Mouse (Mus musculus): ENCODE measurements around the gene Ptprd. TPM values are rescaled to one million over a fixed set of nuclear protein-coding genes. Genes with fewer than 3 reads are reported as not detected.

The Ptprd gene
- polyA plus RNA-seq, 1 experiment from 2014 or later, result 57.1 TPM

DNA sequence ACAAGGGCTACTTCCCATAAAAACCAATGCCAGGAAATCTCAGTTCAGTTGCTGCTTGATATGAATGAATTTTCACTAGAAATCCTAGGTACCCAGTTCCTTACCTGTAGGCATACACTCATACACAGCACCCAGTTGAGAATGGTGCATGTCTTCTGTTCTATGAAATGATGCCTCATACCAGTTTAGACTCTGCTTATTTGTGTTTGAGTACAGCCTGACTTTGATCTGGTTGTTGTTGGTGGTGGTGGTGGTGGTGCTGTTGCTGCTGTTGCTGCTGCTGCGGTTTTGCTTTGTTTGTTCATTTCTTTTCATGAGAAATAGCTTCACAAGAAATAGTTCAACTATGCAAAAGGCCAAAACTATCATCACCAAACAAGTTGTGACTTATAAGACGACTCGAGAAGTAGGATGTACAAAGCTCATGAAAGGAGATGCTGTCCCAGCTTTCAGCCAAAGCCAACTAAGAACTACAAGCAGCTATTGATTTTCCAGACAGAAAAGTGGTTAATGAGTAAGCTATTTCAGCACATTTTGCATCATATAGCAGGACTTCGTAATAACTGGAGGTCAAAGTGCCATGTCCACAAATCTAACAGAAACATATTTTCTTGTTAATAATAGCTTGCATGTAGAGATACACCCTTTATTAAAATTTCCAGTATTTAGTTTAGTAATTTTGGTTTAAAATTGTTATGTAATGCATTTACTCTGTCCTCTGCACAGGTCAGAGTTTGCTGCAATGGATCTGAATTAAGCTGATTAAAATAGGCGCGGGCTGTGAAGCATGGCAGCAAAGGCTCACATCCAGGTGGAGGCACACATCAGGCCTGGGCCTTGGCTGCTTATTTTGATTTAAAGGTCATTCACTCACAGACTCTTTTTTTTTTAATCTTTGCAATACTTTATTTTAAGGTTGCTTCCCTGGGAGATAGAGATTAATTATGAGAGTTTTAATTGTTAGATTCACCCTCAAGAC, 1270.1 kb downstream of the Ptprd start:
- no peak overlapping the region for H3K4me3 ChIP-seq
- no peak overlapping the region for H3K27ac ChIP-seq
- H3K27me3 ChIP-seq, result no peaks in the 10 kb centered on the region
- no peak overlapping the region for H3K9ac ChIP-seq
- H3K4me2 ChIP-seq (replicated peaks), result no peak overlapping the region
- ATAC-seq (ENCODE audit: low FRiP score), result no peak
- no peaks in the 10 kb centered on the region for H3K4me1 ChIP-seq
- 86% methylated on average over 6 of the region's 6 CpGs for WGBS
- no peaks in the 10 kb centered on the region for H3K9me3 ChIP-seq (replicated peaks)
- no peaks in the 10 kb centered on the region for H3K36me3 ChIP-seq

DNA sequence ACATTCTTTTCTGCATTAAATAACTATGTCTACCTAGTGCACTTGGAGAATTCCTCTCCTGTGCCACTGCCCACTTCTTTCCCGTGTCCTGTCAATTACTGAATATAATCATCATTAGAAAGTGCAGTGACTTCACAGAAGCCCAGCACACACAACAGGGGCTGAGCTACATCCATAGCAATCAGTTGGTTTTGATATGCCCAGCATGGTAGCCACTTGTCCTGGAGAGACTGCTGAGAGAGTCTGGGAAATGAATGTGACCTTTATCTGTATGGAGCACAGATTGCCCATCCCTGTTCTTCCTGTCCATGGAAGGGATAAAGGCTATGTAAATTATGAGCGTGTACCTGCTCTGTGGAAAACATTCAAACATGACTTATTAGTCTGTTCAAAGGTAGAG, 1280.2 kb downstream of the Ptprd start:
- H3K36me3 ChIP-seq, result no peaks in the 10 kb centered on the region
- H3K27me3 ChIP-seq, result no peaks in the 10 kb centered on the region
- no peak overlapping the region for H3K27ac ChIP-seq
- 60% methylated on average over 2 of the region's 2 CpGs for WGBS
- H3K4me3 ChIP-seq, result no peak overlapping the region
- H3K4me1 ChIP-seq, result no peaks in the 10 kb centered on the region
- no peaks in the 10 kb centered on the region for H3K9me3 ChIP-seq (replicated peaks)
- H3K4me2 ChIP-seq (replicated peaks), result no peak overlapping the region
- ATAC-seq (ENCODE audit: low FRiP score), result no peak
- no peak overlapping the region for H3K9ac ChIP-seq

DNA sequence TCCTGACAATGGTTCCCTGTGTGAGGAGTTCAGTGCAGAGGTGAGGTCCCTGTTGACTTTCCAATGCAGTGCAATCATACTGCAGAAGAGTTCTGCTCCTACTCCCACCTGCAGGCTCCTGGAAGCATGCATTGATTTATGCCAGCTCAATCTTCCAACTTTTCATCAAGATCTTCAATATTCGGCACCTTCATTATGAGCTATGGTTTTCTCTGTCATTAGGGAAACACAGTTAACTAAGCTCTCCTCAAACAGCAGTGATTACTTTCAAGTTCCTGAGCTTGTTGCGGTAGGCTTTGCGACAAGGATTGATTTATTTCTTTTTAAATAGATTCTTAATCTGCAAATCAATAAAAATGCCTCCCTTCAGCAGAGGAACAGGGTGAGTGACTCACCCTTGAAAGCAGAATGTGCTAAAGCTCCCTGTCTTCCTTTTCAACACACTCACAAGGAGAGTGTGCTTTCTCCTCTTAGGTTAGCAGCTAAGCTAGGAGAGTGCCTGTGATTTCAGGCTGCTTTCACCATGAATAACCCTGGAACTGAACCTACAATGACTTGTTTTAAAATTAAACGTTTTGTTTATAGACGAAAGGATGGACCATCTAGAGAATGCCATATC, 1298.1 kb downstream of the Ptprd start:
- Histone ChIP-seq H3K4me1 (no peaks in the 10 kb centered on the region), H3K36me3 (no peaks in the 10 kb centered on the region), H3K9ac (no peak overlapping the region), H3K27me3 (no peaks in the 10 kb centered on the region), H3K4me2 (replicated peaks) (no peak overlapping the region), H3K27ac (no peak overlapping the region), H3K4me3 (no peak overlapping the region), H3K9me3 (replicated peaks) (no peaks in the 10 kb centered on the region)
- WGBS, result 75% methylated on average over 5 of the region's 5 CpGs
- ATAC-seq (ENCODE audit: low FRiP score), result no peak

DNA sequence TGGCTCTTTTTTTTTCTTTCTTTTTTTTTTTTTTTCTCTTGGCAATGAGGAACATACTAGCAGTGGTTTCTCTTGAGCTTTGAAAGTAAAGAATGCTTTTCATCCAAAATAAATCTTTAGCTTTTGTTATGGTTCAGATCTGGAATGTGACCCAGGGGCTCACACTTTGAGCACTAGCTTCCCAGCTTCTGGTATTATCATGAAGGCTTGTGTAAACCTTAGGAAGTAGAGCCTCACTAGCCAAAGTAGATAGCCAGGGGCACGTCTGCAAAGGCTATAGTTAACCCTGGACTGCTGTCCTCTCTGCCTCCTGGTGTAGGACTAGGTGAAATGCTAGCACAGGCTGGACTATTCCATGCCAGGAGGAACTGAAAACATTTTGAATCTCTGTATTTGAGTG, 1310.1 kb downstream of the Ptprd start:
- Histone ChIP-seq H3K4me3 (no peak overlapping the region), H3K36me3 (no peaks in the 10 kb centered on the region), H3K9me3 (replicated peaks) (no peaks in the 10 kb centered on the region), H3K27me3 (no peaks in the 10 kb centered on the region), H3K4me2 (replicated peaks) (no peak overlapping the region), H3K4me1 (no peaks in the 10 kb centered on the region), H3K27ac (no peak overlapping the region), H3K9ac (no peak overlapping the region)
- ATAC-seq (ENCODE audit: low FRiP score), result no peak
- 17% methylated on average over 1 of the region's 1 CpGs for WGBS

DNA sequence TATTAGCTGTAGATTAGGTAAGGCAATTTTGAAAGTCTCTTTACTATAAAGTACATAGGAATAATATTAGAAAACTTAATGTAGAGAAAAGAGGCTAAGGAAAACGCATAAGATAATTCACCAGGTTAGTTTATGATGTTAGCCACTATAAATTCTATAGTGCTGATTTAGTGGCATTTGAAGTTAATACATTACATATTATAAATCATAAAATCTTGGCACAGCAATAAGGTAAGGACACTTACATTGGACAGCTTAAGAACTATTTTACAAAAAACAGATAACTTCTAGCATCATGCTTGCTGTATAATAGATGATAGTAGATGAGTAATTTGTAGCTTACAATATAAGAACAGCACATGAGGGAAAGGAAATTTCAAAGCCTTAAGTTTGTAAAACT, 1322.1 kb downstream of the Ptprd start:
- no peak overlapping the region for H3K27ac ChIP-seq
- no peak overlapping the region for H3K4me2 ChIP-seq (replicated peaks)
- H3K4me1 ChIP-seq, result no peaks in the 10 kb centered on the region
- no peaks in the 10 kb centered on the region for H3K27me3 ChIP-seq
- ATAC-seq (ENCODE audit: low FRiP score), result no peak
- H3K4me3 ChIP-seq, result no peak overlapping the region
- WGBS, result 96% methylated on average over 1 of the region's 1 CpGs
- no peaks in the 10 kb centered on the region for H3K36me3 ChIP-seq
- no peaks in the 10 kb centered on the region for H3K9me3 ChIP-seq (replicated peaks)
- H3K9ac ChIP-seq, result no peak overlapping the region

DNA sequence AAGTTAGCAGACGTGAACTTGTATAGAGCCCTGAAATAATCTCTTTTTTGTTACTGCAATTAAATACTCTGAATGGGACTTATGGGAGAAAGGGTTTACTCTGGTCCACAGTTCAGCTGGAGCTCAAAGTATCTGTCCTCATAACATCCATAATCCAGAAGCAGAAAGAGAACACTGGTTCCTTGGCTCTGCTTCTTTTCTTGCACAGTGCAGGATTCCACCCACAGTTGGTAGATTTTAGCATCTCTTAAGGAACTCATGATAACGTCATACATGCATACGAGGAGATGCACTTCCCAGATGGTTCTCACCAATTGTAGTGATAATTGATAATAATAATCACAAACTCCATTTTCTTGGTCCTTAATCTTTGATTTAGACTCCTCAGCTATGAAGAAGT, 1330.2 kb downstream of the Ptprd start:
- WGBS, result 63% methylated on average over 3 of the region's 3 CpGs
- H3K36me3 ChIP-seq, result no peaks in the 10 kb centered on the region
- no peaks in the 10 kb centered on the region for H3K9me3 ChIP-seq (replicated peaks)
- no peak for ATAC-seq (ENCODE audit: low FRiP score)
- no peaks in the 10 kb centered on the region for H3K27me3 ChIP-seq
- no peak overlapping the region for H3K4me3 ChIP-seq
- no peak overlapping the region for H3K4me2 ChIP-seq (replicated peaks)
- H3K9ac ChIP-seq, result no peak overlapping the region
- H3K4me1 ChIP-seq, result no peaks in the 10 kb centered on the region
- no peak overlapping the region for H3K27ac ChIP-seq

DNA sequence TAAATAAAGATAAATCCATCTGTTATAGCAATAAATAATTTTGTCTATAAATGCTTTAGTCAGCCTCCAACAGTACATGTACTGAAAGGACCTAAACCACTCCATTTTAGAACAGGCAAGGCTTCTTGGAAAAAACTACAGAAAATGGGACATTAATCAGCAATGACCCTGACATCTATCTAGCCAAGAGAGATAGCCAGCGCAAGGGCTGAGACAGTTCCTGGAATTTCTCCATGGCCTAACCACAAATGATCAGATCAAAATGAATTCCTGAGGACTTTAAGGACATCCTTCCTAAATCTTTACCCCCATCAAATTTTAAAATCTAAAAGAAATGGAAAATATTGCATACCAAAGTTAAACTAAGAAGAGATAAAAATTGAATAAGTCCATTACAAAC, 1340.8 kb downstream of the Ptprd start:
- ATAC-seq (ENCODE audit: low FRiP score), result no peak
- WGBS, result 90% methylated on average over 1 of the region's 1 CpGs

DNA sequence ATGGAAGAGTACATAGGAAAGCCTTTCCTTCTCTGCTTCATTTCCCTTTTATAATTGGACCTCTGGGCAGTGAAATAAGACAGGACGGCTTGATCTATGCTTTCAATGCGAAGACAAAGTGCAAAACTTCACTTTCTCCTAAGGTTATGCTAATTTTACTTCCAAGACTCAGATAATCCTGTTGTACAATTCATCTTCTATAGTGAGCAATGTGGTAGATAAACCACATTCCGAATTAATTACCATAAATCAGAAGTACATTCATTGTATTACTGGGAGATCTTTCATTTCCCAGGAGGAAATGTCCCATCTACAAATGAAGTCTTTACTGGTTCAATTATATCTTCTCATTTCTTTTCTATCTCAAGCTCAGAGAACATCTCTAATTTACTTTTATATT, 1346.2 kb downstream of the Ptprd start:
- H3K4me1 ChIP-seq, result no peaks in the 10 kb centered on the region
- 68% methylated on average over 3 of the region's 3 CpGs for WGBS

More for the DNA sequence above, 1340.8 kb downstream of the Ptprd start:
- Histone ChIP-seq H3K9me3 (replicated peaks) (no peaks in the 10 kb centered on the region), H3K4me2 (replicated peaks) (no peak overlapping the region), H3K4me3 (no peak overlapping the region), H3K27ac (no peak overlapping the region), H3K4me1 (no peaks in the 10 kb centered on the region), H3K27me3 (no peaks in the 10 kb centered on the region), H3K36me3 (no peaks in the 10 kb centered on the region), H3K9ac (no peak overlapping the region)

DNA sequence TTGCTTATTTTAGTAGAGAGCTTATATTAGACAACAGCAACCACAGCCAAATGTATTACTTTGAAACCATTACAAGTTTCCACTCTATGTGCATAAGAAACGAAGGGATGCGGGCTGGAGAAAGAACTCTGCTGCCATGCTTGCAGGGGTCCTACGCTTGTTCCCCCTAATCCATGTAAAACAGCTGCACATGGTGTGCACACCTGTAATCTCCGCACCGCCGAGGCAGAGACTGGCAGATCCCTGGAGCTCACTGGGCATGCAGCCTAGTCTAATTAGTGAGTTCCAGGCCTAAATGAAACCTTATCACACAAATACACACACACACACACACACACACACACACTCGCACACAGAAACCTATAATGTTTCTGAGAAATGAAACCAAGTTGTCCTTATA, 1365.5 kb downstream of the Ptprd start:
- no peak overlapping the region for H3K4me2 ChIP-seq (replicated peaks)
- no peaks in the 10 kb centered on the region for H3K36me3 ChIP-seq
- no peaks in the 10 kb centered on the region for H3K9me3 ChIP-seq (replicated peaks)
- no peak overlapping the region for H3K9ac ChIP-seq
- no peaks in the 10 kb centered on the region for H3K27me3 ChIP-seq
- 81% methylated on average over 7 of the region's 7 CpGs for WGBS
- no peak for ATAC-seq (ENCODE audit: low FRiP score)
- no peak overlapping the region for H3K4me3 ChIP-seq
- H3K4me1 ChIP-seq, result no peaks in the 10 kb centered on the region
- no peak overlapping the region for H3K27ac ChIP-seq

More for the DNA sequence above, 1346.2 kb downstream of the Ptprd start:
- no peak overlapping the region for H3K9ac ChIP-seq
- H3K4me3 ChIP-seq, result no peak overlapping the region
- no peaks in the 10 kb centered on the region for H3K27me3 ChIP-seq
- no peaks in the 10 kb centered on the region for H3K36me3 ChIP-seq
- H3K27ac ChIP-seq, result no peak overlapping the region
- H3K4me2 ChIP-seq (replicated peaks), result no peak overlapping the region
- H3K9me3 ChIP-seq (replicated peaks), result no peaks in the 10 kb centered on the region
- no peak for ATAC-seq (ENCODE audit: low FRiP score)

DNA sequence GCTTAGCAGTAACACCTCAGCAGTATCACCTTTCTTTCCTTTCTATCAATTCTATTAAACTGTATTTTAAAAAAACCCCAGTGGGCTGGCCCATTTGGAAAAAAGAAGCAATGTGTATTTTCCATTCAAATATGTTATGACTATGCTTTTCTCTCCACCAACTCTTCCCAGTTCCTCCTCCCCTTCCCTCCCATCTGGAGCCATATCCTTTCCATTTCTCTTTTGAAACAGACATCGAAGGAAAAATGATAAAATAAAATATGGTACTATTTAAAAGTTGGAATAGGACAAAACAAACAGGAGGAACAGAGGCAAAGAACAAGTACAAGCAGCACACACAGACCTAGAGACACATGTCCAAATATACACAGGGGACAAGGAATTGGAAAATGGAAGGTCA, 1372.7 kb downstream of the Ptprd start:
- Histone ChIP-seq H3K4me3 (no peak overlapping the region), H3K36me3 (no peaks in the 10 kb centered on the region), H3K9ac (no peak overlapping the region), H3K4me1 (no peaks in the 10 kb centered on the region), H3K9me3 (replicated peaks) (no peaks in the 10 kb centered on the region), H3K27ac (no peak overlapping the region), H3K27me3 (no peaks in the 10 kb centered on the region), H3K4me2 (replicated peaks) (no peak overlapping the region)
- 94% methylated on average over 1 of the region's 1 CpGs for WGBS
- no peak for ATAC-seq (ENCODE audit: low FRiP score)

DNA sequence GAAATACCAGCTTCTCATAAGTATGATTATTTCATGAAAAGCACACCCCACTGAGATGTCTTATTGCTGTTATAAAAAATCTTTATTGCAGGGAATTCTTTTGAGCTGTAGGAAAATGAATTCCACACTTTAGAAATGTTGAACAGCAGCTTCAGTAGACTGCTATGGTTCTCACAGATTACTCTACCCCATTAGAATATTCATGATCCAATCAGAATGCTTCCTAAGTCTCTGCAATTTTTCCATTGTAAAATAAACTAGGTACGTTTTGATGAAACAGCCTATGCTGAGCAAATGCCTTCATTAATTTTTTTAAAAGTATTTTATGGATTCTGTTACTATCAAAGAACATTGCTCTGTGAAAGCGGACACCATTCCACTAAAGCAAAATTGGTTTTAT, 1399.6 kb downstream of the Ptprd start:
- no peak overlapping the region for H3K4me2 ChIP-seq (replicated peaks)
- no peak overlapping the region for H3K9ac ChIP-seq
- no peaks in the 10 kb centered on the region for H3K36me3 ChIP-seq
- no peaks in the 10 kb centered on the region for H3K27me3 ChIP-seq
- no peak overlapping the region for H3K27ac ChIP-seq
- no peaks in the 10 kb centered on the region for H3K9me3 ChIP-seq (replicated peaks)
- ATAC-seq (ENCODE audit: low FRiP score), result no peak
- H3K4me1 ChIP-seq, result no peaks in the 10 kb centered on the region
- H3K4me3 ChIP-seq, result no peak overlapping the region
- WGBS, result 78% methylated on average over 2 of the region's 2 CpGs

DNA sequence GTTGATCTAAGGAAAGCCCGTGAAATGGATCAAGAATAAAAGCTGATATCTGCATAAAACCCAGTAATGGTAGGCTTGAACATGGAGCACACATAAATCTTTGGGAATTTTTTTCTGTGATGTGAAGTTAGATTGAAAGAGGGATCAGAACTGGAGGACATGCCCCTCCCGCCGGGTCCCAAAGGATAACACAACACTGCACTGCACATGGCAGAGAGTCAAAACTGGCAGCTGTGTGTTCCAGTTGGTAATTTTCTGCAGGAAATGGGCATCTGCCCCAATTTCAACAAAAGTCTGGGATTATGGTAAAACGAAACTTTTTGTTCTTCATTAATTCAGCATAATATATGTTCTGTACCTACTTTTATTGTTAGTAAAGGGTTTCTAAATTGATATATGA, 1409.1 kb downstream of the Ptprd start:
- no peaks in the 10 kb centered on the region for H3K9me3 ChIP-seq (replicated peaks)
- H3K4me2 ChIP-seq (replicated peaks), result no peak overlapping the region
- WGBS, result 87% methylated on average over 4 of the region's 4 CpGs
- H3K27ac ChIP-seq, result no peak overlapping the region
- H3K9ac ChIP-seq, result no peak overlapping the region
- no peaks in the 10 kb centered on the region for H3K27me3 ChIP-seq
- no peaks in the 10 kb centered on the region for H3K36me3 ChIP-seq
- H3K4me1 ChIP-seq, result peaks cover 6% of the 10 kb centered on the region
- ATAC-seq (ENCODE audit: low FRiP score), result no peak
- H3K4me3 ChIP-seq, result no peak overlapping the region
